Mouse (Mus musculus) lung, embryonic 14.5 days (tissue): ENCODE results near the gene Ttc5. TPM values are rescaled to one million over a fixed set of nuclear protein-coding genes. Genes with fewer than 3 reads are reported as not detected.

Source experiments
- ATAC-seq: fragments of 200-750 bp; cut with Nextera tagmentation; 2 replicates; pipeline ENCODE4 v1.8.0; 2017; ENCODE audit warnings: mild to moderate bottlenecking, moderate TSS enrichment, moderate library complexity; ENCODE audit not compliant: insufficient read depth
- DNase-seq: peaks from one replicate; pipeline ENCODE4 v3.0.0-alpha.2; 2015
- H3K27ac ChIP-seq: fragments of 300-500 bp; sonication (generic); 2 replicates; pipeline ENCODE4 v1.5.1; 2014; ENCODE audit warnings: low read depth, mild to moderate bottlenecking, moderate library complexity
- H3K27me3 ChIP-seq: fragments of 300-500 bp; sonication (generic); 2 replicates; pipeline ENCODE4 v1.6.1; 2014; ENCODE audit warnings: low read length, control low read depth; ENCODE audit not compliant: insufficient read depth
- H3K36me3 ChIP-seq: fragments of 300-500 bp; sonication (generic); 2 replicates; pipeline ENCODE4 v1.6.1; 2014; ENCODE audit warnings: control low read depth; ENCODE audit not compliant: insufficient read depth
- H3K4me1 ChIP-seq: fragments of 300-500 bp; sonication (generic); 2 replicates; pipeline ENCODE4 v1.6.1; 2014; ENCODE audit warnings: antibody characterized with exemption, control low read depth; ENCODE audit not compliant: insufficient read depth
- H3K4me2 ChIP-seq: fragments of 300-500 bp; sonication (generic); 2 replicates; pipeline ENCODE4 v1.6.1; 2014; ENCODE audit warnings: mild to moderate bottlenecking
- H3K4me3 ChIP-seq: fragments of 300-500 bp; sonication (generic); 2 replicates; pipeline ENCODE4 v1.5.1; 2014; ENCODE audit warnings: low read depth, low read length
- H3K9ac ChIP-seq: fragments of 300-500 bp; sonication (generic); 2 replicates; pipeline ENCODE4 v1.6.1; 2014
- H3K9me3 ChIP-seq: fragments of 300-500 bp; sonication (generic); 2 replicates; pipeline ENCODE4 v1.6.1; 2016; ENCODE audit warnings: low read depth, low read length, control low read depth
- CTCF ChIP-seq: IDR thresholded peaks from 2 replicates; pipeline ENCODE4 v1.5.1; 2016; ENCODE audit warnings: antibody characterized with exemption, low read depth
- WGBS: fragments of 180-500 bp; shearing (Covaris S2); extraction: QIAGEN DNeasy Blood & Tissue Kit; methylation state at CpG from one replicate; pipeline ENCODE4 v1.1.7; 2014; 5-methylcytosine and 5-hydroxymethylcytosine counted together
- polyA plus RNA-seq: library from polyadenylated mRNA; unstranded; fragments of >200 nt; fragmentation: Nextera tagmentation; extraction: Ambion mirVana; gene quantifications from 2 replicates; pipeline ENCODE4 v1.2.1, GENCODE M21; 2014

Ttc5 gene
- polyA plus RNA-seq, 1 experiment from 2014 or later, result 68.6 TPM

GRCm38 (mm10) chr14:50798512-50798911 lies 13.2 kb upstream of the Ttc5 start:
- Histone ChIP-seq H3K9ac (no peak overlapping the region), H3K4me1 (no peaks in the 10 kb centered on the region), H3K4me2 (no peak overlapping the region), H3K36me3 (no peaks in the 10 kb centered on the region), H3K27ac (no peak overlapping the region), H3K27me3 (no peaks in the 10 kb centered on the region), H3K9me3 (no peaks in the 10 kb centered on the region), H3K4me3 (no peak overlapping the region)
- WGBS, result 52% methylated on average over 2 of the region's 2 CpGs
- DNase-seq (peak; percentile 39), ATAC-seq (no peak)
- peak; percentile 42; the same call in 1 of the 2 replicates for TF ChIP-seq CTCF

DNA sequence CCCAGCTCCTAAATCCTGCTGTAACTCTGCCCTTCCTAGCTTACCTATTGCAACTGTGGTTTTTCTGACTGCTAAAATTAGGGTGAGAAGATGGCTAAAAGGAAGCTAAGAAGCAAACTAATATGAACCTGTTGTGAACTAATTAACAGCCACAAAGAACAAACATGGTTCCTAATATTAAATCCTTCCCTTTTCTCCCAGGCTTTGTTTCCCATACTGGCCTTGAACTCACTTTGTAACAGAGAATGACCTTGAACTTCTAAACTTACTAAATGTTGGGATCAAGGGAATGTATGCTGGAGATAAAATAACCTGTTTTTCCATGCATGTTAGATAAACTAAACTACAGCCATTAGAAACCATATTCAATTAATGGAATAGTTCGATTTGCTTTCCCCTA lies 11.1 kb upstream of the Ttc5 start:
- no peak overlapping the region for H3K27ac ChIP-seq
- no peaks in the 10 kb centered on the region for H3K9me3 ChIP-seq
- no peaks in the 10 kb centered on the region for H3K36me3 ChIP-seq
- no peaks in the 10 kb centered on the region for H3K27me3 ChIP-seq
- 74% methylated on average over 1 of the region's 1 CpGs for WGBS
- no peak overlapping the region for H3K9ac ChIP-seq
- H3K4me1 ChIP-seq, result no peaks in the 10 kb centered on the region
- no peak for DNase-seq
- TF ChIP-seq CTCF, result no peak
- H3K4me2 ChIP-seq, result no peak overlapping the region
- no peak overlapping the region for H3K4me3 ChIP-seq
- ATAC-seq, result no peak

- 77% methylated on average over 4 of the region's 4 CpGs for WGBS
- TF ChIP-seq CTCF, result no peak
- Histone ChIP-seq H3K4me3 (no peak overlapping the region), H3K9ac (no peak overlapping the region), H3K36me3 (no peaks in the 10 kb centered on the region), H3K27ac (no peak overlapping the region), H3K9me3 (no peaks in the 10 kb centered on the region), H3K27me3 (no peaks in the 10 kb centered on the region), H3K4me1 (no peaks in the 10 kb centered on the region), H3K4me2 (no peak overlapping the region)
- DNase-seq, result no peak
- ATAC-seq, result no peak
These were observed 10.6 kb upstream of the Ttc5 start for GRCm38 (mm10) chr14:50795965-50796364.

DNA sequence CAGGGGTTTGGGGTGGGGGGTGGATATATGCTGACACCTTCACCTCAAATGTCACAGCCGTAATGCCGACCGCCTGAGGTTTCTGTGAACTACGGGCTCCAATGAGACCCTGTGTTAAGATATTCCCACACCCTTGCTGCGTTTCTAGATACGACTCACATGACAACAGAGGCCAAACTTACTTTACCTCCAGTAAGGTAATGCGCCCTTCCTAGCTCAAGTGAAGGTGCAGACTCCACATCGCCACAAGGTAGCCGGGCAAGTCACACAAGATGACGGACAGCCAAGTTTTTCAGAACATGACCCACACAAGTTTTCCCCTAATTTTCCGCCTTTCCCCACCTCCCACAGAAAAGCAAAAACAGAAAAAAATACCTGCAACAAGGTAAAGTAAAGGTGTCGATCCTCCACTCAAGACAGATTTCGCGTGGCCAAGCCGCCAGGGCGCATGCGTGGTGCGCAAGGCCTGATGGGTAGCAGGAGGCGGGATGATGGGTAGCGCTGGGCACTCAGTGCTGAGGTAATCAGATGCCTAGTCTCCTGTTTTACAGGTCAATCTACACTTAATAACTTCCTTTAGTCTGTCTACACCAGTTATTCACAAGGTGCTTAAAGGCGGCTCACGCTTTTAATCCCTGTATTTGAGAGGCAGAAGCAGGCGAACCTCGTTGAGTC lies 10.1 kb upstream of the Ttc5 start:
- no peaks in the 10 kb centered on the region for H3K27me3 ChIP-seq
- H3K9ac ChIP-seq, result no peak overlapping the region
- H3K4me1 ChIP-seq, result no peaks in the 10 kb centered on the region
- H3K4me2 ChIP-seq, result no peak overlapping the region
- no peaks in the 10 kb centered on the region for H3K9me3 ChIP-seq
- H3K4me3 ChIP-seq, result no peak overlapping the region
- 90% methylated on average over 24 of the region's 24 CpGs for WGBS
- no peak overlapping the region for H3K27ac ChIP-seq
- DNase-seq (no peak), ATAC-seq (no peak)
- H3K36me3 ChIP-seq, result no peaks in the 10 kb centered on the region
- TF ChIP-seq CTCF, result no peak

GRCm38 (mm10) chr14:50788157-50788556 lies 2.8 kb upstream of the Ttc5 start:
- 9% methylated on average over 2 of the region's 2 CpGs for WGBS
- Histone ChIP-seq H3K27ac (no peak overlapping the region), H3K4me3 (no peak overlapping the region), H3K36me3 (no peaks in the 10 kb centered on the region), H3K4me1 (no peaks in the 10 kb centered on the region; the same call in 1 of the 2 replicates), H3K27me3 (no peaks in the 10 kb centered on the region), H3K4me2 (no peak overlapping the region), H3K9me3 (no peaks in the 10 kb centered on the region), H3K9ac (no peak overlapping the region)
- DNase-seq, result peak; percentile 73
- no peak for ATAC-seq
- peak; percentile 45 for TF ChIP-seq CTCF

DNA sequence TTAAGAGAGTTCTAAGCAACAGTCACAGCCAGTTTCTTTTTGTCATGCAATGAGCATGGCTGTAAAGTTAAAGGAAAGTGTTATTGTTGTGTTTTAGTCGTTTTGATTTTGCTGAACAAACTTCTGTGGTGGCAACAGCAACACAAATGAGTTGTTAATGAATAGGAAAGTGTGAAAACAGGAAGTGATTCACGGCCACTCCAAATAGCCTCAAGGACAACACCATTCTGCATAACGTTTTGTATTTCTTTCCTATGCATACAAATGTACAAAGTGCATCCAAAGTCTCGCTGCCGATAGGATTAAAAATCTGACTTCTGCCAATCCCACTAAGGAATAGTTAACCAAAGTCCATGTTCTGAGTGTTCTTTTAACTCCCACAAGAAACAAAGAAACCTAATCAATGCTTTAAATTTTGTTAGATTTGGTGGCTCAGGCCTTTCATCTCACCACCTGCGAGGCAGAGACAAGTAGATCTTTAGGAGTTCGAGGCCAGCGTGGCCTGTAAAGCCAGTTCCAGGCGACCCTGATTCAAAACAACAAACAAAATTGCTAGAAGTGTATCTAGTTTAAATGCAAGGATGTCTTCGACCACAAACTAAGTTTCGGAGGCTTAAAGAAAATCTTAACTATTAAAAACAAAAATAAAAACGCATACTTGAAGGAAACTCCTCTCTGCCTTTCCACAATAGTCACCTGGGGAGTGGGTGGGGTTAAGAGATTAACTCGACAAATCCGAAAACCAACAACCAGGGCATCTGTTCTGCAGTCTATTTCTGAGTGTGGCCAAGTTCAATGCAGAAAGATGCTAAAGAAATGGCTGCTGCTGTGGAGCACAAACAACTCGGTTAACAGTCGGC lies 698 bp downstream of the Ttc5 start:
- no peaks in the 10 kb centered on the region; the same call in 1 of the 2 replicates for H3K4me1 ChIP-seq
- peak overlapping the region; percentile 73 for H3K4me2 ChIP-seq
- H3K4me3 ChIP-seq, result peak overlapping the region; percentile 75
- 25% methylated on average over 16 of the region's 16 CpGs for WGBS
- peaks cover 14% of the 10 kb centered on the region; the same call in 1 of the 2 replicates for H3K36me3 ChIP-seq
- no peak for TF ChIP-seq CTCF
- H3K27me3 ChIP-seq, result no peaks in the 10 kb centered on the region
- H3K9me3 ChIP-seq, result no peaks in the 10 kb centered on the region
- H3K9ac ChIP-seq, result peak overlapping the region; percentile 65
- peak; percentile 48 for DNase-seq
- no peak for ATAC-seq
- no peak overlapping the region; the same call in 1 of the 2 replicates for H3K27ac ChIP-seq

- H3K27ac ChIP-seq, result no peak overlapping the region
- H3K4me3 ChIP-seq, result no peak overlapping the region
- no peak overlapping the region for H3K4me2 ChIP-seq
- 87% methylated on average over 3 of the region's 3 CpGs for WGBS
- H3K9me3 ChIP-seq, result no peaks in the 10 kb centered on the region
- TF ChIP-seq CTCF, result no peak
- H3K36me3 ChIP-seq, result peaks cover 23% of the 10 kb centered on the region
- ATAC-seq (no peak), DNase-seq (no peak)
- no peaks in the 10 kb centered on the region for H3K27me3 ChIP-seq
- H3K9ac ChIP-seq, result no peak overlapping the region
- no peaks in the 10 kb centered on the region; the same call in 1 of the 2 replicates for H3K4me1 ChIP-seq
These were observed 3.2 kb downstream of the Ttc5 start for GRCm38 (mm10) chr14:50782166-50782565.
